Mouse (Mus musculus) spleen, postnatal 14 days (tissue): ENCODE measurements around the gene Zc2hc1b.
"Not testable (repeated sequence)": the region's sequence is repeated elsewhere in the genome, so short reads cannot be mapped to it uniquely, and the experiment has no call there.

Experiments used
- DNase-seq, 2 experiments: peaks; one replicate each; pipeline ENCODE4 v3.0.0; 2021 to 2022; ENCODE audit warnings: low spot score in 2 of 2

The Zc2hc1b gene

GRCm38 (mm10) chr10:13177973-13178624 is at the start of gene Zc2hc1b:
Gene Zc2hc1b (minus strand): TSS chr10:13178023.
- no peak for DNase-seq

- no peak for DNase-seq
Measured at GRCm38 (mm10) chr10:13225377-13226063, 47.7 kb upstream of the Zc2hc1b start.

DNA sequence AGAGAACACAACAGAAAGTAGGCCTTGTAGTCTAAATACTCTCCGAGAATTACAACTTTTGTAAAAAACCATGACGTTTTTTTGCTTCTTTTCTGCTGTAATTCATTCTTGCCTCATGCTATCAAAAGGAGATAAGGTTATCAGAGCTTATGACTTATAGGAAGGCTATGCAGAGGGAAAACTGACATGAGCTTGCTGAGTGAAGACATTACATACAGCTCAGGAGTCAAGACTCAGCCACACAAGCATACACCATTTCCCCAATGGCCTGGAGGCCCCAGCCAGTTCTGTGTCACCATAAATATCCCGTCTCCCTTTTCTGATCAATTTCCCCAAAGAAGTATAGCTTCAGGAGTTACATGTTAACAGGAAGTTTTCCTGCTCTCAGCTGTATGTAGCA is 44.3 kb upstream of the Zc2hc1b start:
- DNase-seq, result no peak

DNA sequence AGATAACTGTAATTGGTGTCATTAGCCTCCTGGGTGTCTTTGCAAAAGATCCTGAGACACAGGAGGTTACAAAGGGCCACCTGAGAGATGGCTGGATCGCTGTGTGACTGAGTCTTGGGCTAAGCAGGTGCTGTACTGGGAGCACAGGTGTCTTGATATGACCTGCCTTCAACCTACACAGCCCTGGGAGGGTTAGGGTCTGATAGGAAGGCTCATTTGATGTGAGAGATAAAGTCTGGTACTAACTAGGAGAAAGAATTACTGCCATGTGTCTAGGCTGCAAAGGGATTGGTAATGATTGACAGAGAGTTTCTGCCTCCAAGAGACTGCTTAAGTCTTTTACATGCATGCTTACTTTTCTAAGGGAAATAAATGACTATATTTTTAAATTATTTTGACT is 42.2 kb upstream of the Zc2hc1b start:
- no peak for DNase-seq

DNA sequence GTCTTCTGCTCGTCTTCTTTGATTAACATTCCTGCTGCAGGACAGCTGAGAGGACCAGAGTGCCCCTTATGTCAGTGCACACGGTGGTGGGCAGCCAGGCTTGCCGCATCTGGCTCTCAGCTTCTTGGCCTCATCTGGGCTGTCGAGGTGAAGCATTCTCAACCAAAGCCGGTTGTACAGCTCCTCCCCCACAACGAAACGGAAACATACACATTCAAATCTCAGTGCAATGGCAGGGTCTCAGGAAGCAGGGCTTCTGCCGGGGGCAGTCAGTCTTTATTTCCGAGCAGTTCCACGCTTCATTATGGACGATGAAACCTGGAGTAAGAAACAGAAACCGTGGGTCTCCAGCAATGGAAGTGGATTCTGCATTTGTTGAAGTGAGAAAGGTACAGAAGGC is 36.1 kb upstream of the Zc2hc1b start:
- no peak for DNase-seq

GRCm38 (mm10) chr10:13212829-13213228 is 35.0 kb upstream of the Zc2hc1b start:
- DNase-seq, result no peak

DNA sequence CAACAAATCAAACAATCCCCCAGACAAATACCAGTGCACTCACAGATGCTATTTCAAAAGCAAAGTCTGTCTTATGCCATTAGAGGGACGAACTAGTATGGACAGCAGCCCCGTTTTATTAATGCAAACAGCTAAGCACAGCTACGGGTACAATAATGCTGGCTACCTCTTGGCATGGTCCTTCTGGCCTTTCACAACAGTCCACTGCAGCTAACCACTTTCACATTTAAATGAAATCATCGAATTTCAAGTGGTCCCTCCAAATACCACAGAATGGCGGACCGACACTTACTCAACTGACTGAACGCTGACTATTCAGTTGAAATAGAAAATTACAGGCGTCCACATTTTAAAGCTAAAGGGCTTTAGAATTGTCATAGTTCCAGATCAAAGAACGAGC is 34.5 kb upstream of the Zc2hc1b start:
- no peak for DNase-seq

GRCm38 (mm10) chr10:13209930-13210637 is 32.3 kb upstream of the Zc2hc1b start:
- no peak for DNase-seq

GRCm38 (mm10) chr10:13209506-13209905 is 31.7 kb upstream of the Zc2hc1b start:
- DNase-seq, result no peak

DNA sequence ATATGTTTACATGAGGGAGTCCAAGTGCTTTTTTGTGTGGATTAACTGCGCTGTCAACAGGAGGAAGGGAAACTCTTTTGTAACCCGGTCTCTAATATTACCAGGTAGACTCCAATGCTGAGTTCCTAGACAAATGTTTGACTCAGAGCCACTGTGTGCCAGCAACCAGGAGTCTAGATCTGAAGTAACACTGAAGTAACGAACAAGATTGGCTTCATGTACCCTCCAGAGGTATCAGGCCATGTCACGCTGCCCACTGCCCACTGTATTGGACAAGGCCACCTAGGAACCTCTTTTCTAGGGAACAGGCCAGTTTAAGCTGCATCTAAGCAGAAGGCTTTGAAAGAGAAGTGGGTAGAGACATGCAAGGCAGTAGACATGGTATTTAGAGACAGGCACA is 31.2 kb upstream of the Zc2hc1b start:
- DNase-seq, result no peak

DNA sequence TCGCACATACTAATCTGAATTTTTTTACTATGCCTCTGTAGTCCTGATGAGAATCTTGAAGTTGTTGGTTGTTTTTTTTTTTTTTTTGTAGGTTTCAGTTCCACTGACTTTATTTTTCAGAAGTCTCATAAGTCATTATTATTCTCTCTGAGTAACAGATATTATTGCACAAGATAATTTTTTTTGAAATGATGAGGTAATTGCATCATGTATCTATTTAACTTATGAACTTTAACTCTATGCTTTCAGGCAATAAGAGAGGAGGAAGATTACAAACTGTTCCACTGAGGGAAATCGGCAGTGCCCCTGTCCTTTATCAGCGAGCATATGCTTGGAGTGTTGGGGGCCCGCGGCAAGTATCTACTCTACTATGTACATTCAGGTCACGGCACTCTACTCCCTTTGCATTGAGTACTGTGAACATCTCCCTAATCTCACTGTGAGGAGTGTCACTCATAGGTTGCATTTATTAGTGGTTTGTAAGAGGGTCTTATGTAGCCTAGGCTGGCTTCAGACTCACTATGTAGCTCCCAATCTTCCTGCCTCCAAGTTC is 24.0 kb upstream of the Zc2hc1b start:
- no peak for DNase-seq

- no peak for DNase-seq
Measured at GRCm38 (mm10) chr10:13200862-13201261, 23.0 kb upstream of the Zc2hc1b start.

DNA sequence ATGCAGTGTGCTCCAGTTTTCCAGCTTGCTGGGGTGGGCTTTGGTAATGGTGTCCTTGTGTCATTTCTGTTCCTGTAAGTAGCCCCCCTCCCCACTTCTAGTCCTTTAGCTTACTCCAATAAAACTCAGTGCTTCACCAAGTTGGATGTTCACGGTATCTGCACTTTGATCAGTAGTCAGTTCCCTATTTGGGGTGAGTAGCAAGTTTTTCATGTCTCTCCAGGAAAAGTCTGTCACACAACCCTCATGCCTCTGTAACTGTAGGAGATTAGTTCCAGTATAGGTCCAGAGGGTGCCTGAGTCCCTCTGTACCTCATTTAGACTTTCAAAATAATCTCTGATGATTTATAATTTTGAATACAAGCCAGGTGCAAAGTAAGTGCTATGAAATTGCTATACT is 21.4 kb upstream of the Zc2hc1b start:
- DNase-seq, result no peak

- no peak for DNase-seq
Measured at GRCm38 (mm10) chr10:13196872-13197507, 19.2 kb upstream of the Zc2hc1b start.

DNA sequence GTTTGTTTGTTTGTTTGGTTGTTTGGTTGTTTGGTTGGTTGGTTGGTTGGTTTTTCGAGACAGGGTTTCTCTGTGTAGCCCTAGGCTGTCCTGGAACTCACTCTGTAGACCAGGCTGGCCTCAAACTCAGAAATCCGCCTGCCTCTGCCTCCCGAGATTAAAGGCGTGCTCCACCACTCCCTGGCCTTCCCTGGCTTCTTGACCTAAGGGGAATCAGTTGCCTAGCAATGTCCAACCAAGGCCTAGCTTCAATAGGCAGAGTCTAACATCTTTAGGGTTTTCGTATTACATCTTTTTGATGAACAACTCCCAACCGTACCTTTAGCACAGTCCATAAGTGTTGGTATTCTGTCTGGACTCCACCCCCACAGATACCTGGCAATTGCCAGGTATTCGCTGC is 15.7 kb upstream of the Zc2hc1b start:
- DNase-seq, result not testable (repeated sequence)

DNA sequence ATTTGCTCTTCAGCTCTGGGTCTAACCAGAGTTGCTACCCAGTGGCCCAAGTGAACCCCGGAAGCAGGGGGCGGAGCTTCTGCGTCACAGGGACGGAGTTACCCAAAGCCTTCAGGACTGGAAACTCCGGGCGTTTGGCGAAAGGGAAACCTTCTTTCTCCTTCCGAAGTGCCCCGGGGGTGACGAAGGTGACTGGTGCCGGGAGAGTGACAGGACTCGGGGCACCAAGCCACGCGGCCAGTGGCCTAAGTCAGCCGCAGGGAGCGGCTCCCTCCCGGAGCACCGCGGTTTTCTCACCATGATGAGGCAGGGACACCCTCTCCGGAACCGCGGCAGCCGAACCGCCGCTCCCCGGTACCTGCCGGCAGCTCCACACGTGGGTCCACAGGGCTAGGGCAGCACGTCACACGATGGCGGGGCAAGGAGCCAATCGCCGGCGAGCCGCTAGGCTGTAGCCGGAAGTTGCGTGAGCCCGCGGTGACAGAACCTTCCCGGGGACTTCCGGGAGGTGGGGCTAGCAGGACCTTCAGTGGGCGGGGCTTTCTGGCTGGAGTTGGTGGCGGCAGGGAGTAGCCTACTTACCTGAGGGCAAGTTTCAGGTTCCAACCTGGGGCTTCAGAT is 15.0 kb upstream of the Zc2hc1b start, which contains the start of gene Ltv1:
Ltv1 (minus strand) TSS at position 438 of the 621 bp plus-strand sequence.
- peak; percentile 86 to 91 for DNase-seq

GRCm38 (mm10) chr10:13189881-13190280 is 12.1 kb upstream of the Zc2hc1b start:
- no peak for DNase-seq

DNA sequence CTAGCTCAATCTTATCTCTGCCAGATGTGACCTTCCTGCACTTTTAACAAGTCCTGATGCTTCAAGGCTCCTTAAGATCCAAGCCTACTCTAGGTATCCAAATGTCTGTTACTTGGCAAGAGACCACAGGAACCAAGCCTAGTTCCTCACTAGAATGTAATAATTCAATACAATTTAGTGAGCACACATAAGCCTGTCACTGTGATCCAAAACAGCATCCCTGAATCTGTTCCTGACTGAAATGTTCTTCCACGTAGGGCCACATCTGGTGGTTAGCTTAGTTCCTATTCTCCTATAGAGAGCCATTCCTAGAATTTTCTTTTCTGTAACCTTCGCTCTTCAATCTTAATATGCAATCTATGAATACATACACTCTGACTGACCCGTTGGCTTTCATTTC is 8.9 kb upstream of the Zc2hc1b start:
- no peak for DNase-seq

- no peak for DNase-seq
Measured at GRCm38 (mm10) chr10:13184170-13184766, 6.4 kb upstream of the Zc2hc1b start.

- DNase-seq, result no peak
Measured at GRCm38 (mm10) chr10:13180211-13180610, 2.4 kb upstream of the Zc2hc1b start.

- no peak for DNase-seq
Measured at GRCm38 (mm10) chr10:13175866-13176265, 2.0 kb downstream of the Zc2hc1b start.
